ENCODE assay signal across 22 mouse cellular contexts in the genomic region with DNA sequence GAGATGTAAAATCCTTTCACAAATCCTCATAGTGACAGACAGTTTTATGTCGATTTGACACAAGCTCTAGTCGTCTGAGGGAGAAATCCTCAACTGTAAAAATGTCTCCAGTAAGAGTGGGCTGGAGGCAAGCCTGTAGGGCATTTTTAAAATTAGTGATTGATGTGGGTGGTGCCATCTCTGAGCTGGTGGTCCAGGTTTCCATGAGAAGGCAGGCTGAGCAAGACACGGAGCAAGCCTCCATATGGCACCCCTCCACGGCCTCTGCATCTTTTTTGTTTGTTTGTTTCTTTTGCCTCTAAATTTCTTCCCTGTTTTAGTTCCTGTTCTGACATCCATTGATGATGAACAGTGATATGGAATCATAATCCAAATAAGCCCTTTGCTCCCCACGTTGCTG.
"Had no signal": no experiment of that assay in that cellular context is flagged by ENCODE, and none has a peak within 500 bp of the region (broad histone marks: within the 10 kb centered on the region; RNA-seq: fewer than 3 reads in every experiment).

No protein-coding gene starts in this region.

- H3K27ac ChIP-seq: hindbrain, embryonic 10.5 days; hindbrain, embryonic 12.5 days; hindbrain, embryonic 14.5 days; intestine, embryonic 15.5 days; layer of hippocampus, adult 2 months; left cerebral cortex, adult 2 months; limb, embryonic 10.5 days; limb, embryonic 12.5 days; liver, embryonic 14.5 days had no signal

- H3K4me1 ChIP-seq: hindbrain, embryonic 10.5 days; hindbrain, embryonic 12.5 days; intestine, embryonic 15.5 days had no signal

- H3K4me2 ChIP-seq: heart, embryonic 11.5 days; hindbrain, embryonic 12.5 days; hindbrain, embryonic 14.5 days; intestine, embryonic 15.5 days; limb, embryonic 12.5 days; liver, embryonic 11.5 days had no signal

- H3K4me3 ChIP-seq: hindbrain, embryonic 10.5 days; hindbrain, embryonic 12.5 days; intestine, embryonic 15.5 days; layer of hippocampus, adult 2 months; left cerebral cortex, adult 2 months; limb, embryonic 10.5 days; limb, embryonic 12.5 days had no signal

- H3K9ac ChIP-seq: hindbrain, embryonic 12.5 days; hindbrain, embryonic 14.5 days; intestine, embryonic 15.5 days; limb, embryonic 12.5 days; liver, embryonic 14.5 days had no signal

- H3K9me3 ChIP-seq: hindbrain, embryonic 10.5 days; hindbrain, embryonic 12.5 days; intestine, embryonic 15.5 days; limb, embryonic 10.5 days; limb, embryonic 12.5 days had no signal

- H3K36me3 ChIP-seq: hindbrain, embryonic 10.5 days; hindbrain, embryonic 12.5 days; intestine, embryonic 15.5 days had no signal

- H3K27me3 ChIP-seq: hindbrain, embryonic 12.5 days; intestine, embryonic 15.5 days; limb, embryonic 12.5 days had no signal

- ATAC-seq: forebrain, embryonic 16.5 days; hindbrain, embryonic 16.5 days; inflammation-experienced regulatory T-cells, adult 6 months; intestine, embryonic 15.5 days; intestine, postnatal 0 days had no signal

- DNase-seq: gastrocnemius, postnatal 10 days; gastrocnemius, postnatal 25 days; heart, postnatal 4 days; kidney, adult 18-20 months; kidney, postnatal 10 days; kidney, postnatal 25 days; kidney, postnatal 4 days had no signal
